Mouse (Mus musculus) ovary, adult 10 weeks (tissue): ENCODE results near the gene Rnf148. TPM values are rescaled to one million over a fixed set of nuclear protein-coding genes. Genes with fewer than 3 reads are reported as not detected.

Experiments used
- polyA plus RNA-seq: library from polyadenylated mRNA; stranded (reverse); fragments of 350-450 nt; fragmentation: Illumina TruSeq; extraction: RNeasy Lipid Tissue Mini Kit (QIAGEN cat#74804); gene quantifications from one replicate; pipeline ENCODE4 v1.2.3, GENCODE M21; 2014

The Rnf148 gene
- not detected for polyA plus RNA-seq

DNA sequence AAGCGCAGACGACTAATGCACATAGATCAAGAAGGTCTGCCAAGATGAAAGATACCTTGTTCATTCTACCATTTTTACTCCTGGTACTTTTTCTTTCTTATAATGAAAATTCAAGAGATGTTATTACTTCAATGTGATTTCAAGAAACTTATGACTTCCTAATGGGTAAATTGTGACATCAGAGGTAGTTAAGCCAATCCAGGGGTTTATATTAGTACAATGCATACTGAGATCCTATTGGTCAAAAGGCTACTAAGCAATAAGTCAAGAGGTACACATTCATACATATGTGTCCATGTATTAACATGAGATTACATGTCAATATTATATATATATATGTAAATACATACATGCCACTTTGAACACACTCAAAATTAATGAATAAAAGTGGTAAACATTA, at the start of gene Rnf148:
TSS of gene Rnf148 (minus strand) at position 101 of the 400 bp plus-strand sequence.

DNA sequence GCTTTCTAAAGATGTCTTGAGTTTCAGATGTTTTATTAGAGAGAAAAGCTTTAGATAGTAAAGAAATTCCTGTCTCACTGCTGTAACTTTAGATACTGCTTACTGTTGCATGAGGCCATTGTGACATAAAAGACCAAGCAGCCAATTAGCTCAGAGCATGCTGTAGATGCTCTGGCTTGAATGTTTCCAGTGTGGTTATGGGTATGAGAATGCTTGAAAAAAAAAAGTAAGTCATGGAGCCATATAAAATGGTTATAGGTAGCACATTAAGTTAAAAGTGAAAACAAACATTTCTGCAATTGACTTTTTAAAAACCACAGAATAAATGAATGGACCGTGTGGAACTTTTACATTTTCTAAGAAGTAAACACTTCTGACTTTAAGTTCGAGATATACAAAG, 4.7 kb downstream of the Rnf148 start, which contains the start of gene Rnf133:
TSS of gene Rnf133 (minus strand) at position 101 of the 400 bp plus-strand sequence.

Other genes starting within 250 kb of the Rnf148 start
- not detected for gene Rnf133, start 4.8 kb downstream of the Rnf148 start, polyA plus RNA-seq
- gene Cadps2, start 184.3 kb upstream of the Rnf148 start, polyA plus RNA-seq, result 10.4 TPM